Mouse (Mus musculus) embryonic fibroblast, embryonic 13.5 days (primary cell): ENCODE results near the gene Prkd2.
A peak's percentile ranks its signal among the peaks of the same experiment; 100 is the strongest.

ENCODE experiments used
- CTCF ChIP-seq: IDR thresholded peaks from 2 replicates; pipeline ENCODE4 v1.5.1; 2011; ENCODE audit warnings: mild to moderate bottlenecking, control low read depth, low read length, moderate library complexity, borderline replicate concordance; ENCODE audit not compliant: insufficient read depth
- POLR2A ChIP-seq: IDR thresholded peaks from 2 replicates; pipeline ENCODE4 v1.6.1; 2011; ENCODE audit warnings: low read depth, mild to moderate bottlenecking, control low read depth, low read length, moderate library complexity

- TF ChIP-seq CTCF (peak; percentile 61), POLR2A (no peak)
Measured at GRCm38 (mm10) chr7:16913806-16914452, 71.2 kb downstream of the Prkd2 start.
